Mouse (Mus musculus): ENCODE measurements around the gene Fsd1.

Fsd1 gene

DNA sequence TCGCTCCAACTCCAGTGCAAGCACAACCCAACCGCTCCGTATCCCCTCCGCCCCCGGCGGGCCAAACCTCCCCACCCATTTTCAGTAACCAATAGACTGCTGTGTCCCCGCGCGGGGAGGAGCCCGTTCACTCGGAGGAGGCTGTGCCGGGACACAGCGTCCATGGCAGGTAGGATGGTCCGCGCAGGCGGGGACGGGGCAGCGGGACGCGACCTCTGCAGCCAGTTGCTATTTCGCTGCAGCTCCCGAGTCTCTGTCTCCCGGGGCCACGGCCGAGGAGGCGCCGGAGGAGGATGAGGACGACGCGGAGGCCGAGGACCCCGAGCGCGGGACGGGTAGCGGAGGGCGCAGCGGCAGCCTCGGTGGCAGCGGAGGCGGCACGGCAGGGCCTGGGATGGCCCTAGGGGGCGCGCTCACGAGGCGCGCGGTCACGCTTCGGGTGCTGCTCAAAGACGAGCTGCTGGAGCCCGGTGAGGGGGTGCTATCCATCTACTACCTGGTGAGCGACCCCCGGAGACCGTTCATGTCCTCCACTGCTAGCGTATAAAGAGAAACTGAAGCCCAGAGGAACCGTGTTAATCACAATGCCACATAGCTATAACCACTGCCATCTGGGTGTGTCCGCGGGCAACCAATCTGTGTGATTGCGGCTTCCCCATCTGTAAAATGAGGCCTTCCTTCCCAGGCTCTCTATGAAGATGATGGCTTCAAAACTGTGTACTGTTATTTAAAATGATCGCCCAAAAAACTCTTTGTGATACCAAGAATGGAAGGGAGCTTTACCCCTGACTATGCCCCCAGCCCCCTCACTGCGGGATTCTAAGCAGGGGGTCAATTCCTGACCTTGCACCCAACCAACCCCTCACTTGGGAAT is 23.0 kb downstream of the Fsd1 start:
- peak; percentile 92 to 95 for DNase-seq (ENCODE audit: low spot score in 2 of 2)

DNA sequence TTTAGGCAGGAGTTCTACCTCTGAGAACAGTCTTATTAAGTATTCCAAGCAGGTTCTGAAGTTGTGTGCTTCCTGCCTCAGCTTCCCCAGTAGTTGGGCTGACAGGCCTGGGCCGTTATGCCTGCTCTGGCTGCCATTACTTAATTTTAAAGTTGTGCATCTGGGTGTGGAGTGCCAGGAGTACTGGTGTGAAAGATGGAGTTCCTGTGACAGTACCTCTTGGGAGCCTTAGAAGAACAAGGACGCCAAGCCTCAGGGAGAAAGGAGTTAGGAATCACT is 23.6 kb downstream of the Fsd1 start:
- no peak for DNase-seq (ENCODE audit: low spot score in 2 of 2)

DNA sequence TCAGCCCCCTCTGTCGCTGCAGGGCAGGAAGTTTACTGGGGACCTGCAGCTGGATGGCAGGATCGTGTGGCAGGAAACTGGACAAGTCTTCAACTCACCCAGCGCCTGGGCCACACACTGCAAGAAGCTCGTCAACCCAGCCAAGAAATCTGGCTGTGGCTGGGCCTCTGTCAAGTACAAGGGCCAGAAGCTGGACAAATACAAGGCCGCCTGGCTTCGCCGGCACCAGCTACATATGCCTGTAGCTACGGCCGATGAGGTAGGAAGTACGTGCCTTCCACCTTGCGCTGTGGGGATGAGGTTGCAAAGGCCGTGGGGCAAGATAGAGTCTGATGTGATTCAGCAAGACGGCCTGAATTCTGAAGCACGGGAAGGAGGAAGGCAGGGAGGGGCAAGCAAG is 23.9 kb downstream of the Fsd1 start:
- no peak for DNase-seq (ENCODE audit: low spot score in 2 of 2)

DNA sequence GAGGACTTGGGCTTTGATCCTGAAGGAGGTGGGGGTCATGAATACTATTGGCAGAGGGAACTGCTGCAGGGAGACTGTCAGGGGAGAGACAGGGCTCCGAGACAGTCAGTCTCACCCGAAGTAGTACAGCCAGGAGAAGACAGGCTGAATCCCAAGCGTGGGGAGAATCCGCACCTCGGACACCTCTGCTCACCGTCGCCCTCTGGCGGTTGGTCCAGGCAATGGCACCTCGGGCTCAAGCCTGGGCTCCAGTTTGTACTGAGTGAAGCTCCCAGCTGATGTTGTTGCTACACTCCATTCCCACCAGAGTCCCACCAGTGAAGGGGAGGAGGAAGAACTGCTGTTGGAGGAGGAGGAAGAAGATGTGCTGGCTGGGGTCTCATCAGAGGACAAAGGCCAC is 24.4 kb downstream of the Fsd1 start:
- peak in 1 of 2 experiments; percentile 63 for DNase-seq (ENCODE audit: low spot score in 2 of 2)

DNA sequence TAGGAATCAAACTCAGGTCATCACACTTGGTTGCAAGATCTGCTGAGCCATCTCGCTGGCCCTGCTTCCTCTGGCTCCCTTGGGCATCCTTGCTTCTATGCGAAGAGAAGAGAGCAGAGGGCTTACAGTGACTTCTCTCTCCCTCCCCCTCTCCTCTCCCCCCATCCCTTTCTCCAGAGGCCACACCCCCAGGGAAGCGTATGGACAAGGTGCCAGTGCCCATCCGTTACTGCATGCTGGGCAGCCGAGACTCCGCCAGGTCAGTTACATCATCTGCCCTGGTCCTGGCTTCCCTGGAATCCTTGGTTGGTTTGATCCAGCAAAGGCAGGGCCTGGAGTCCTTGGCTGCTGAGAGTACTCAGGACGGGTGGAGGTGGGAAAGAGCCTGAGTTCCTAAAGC is 25.1 kb downstream of the Fsd1 start:
- no peak for DNase-seq (ENCODE audit: low spot score in 2 of 2)

DNA sequence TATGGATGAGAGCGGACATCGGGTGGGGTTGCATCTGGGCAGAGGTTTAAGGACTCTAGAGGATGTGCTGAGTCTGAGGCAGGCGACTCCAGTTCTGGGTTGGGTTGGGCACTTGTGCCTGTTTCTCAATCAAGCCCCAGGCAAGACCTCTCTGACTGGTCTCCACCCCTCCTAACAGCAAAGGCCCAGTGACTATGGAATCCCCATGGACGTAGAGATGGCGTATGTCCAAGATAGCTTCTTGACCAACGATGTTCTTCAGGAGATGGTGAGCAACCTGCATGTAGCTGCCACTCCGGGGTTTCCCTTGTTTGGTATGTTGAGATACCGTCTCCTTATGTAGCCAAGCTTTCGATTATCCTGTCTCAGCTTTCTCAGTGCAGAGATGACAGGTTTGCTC is 29.0 kb downstream of the Fsd1 start:
- DNase-seq (ENCODE audit: low spot score in 2 of 2): no peak

DNA sequence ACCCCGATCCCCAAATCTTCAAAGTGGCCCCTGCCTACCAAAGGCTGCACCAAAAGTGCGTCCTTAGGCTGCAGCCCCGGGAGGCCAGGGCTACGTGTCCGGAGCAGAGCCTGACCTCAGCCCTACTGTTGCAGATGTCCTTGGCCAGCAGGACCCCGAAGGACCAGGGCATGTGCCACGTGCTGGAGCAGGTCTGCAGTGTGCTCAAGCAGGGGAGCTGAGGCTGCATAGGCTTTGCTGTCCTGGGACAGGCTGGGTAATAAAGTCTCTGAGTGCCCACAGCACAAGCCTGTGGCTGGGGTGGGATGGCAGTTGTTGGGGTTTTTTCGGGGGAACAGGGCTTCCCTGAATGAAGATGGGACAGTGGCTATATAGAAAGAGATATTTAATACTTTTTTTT is 30.1 kb downstream of the Fsd1 start:
- no peak for DNase-seq (ENCODE audit: low spot score in 2 of 2)

DNA sequence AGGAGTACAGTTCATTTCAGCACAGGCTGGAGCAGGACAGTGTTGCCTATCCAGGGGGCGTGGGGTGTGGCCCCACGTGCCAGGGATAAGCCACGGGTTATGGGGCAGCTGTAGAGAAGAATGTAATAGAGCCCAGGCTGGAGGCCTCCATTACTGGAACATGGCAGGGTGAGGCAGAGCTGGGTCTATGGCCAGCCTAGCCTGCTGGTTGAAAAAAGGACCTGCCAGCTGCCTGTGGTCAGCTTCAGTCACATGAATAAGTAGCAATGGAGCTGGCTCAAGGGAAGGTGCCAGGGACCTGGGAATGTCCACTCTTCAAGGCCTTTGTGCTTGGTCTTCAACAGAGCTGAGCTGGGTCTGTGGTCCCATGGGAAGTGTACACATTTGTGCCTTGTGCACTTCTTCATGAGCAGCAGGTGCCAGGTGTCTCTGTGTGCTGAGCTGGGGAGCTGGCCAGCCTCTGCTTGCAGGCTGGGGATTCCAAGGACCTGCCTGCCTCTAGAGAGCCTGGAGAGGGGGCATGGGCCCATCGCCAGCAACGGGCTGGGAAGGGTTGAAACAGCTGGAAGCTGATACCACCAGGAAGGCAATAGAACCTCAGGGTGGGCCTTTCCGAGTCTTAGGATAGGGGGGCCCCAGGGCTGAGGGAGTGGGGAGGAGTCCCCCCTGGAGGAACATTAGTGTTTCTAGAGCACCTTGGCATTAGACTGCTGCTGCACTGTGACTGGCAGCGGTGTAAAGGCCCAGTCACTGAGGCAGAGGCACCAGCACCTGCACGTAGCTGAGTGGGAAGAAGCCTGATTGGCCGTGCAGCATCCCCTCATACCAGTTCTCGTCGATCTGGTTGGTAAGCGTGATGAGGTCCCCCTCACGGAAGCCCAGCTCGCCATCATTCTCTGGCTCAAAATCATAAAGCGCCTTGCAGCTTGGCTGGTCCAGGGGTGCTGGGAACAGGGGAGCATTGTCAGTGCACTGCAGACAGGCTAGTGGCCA is 30.8 kb downstream of the Fsd1 start:
- DNase-seq (ENCODE audit: low spot score in 2 of 2): no peak

DNA sequence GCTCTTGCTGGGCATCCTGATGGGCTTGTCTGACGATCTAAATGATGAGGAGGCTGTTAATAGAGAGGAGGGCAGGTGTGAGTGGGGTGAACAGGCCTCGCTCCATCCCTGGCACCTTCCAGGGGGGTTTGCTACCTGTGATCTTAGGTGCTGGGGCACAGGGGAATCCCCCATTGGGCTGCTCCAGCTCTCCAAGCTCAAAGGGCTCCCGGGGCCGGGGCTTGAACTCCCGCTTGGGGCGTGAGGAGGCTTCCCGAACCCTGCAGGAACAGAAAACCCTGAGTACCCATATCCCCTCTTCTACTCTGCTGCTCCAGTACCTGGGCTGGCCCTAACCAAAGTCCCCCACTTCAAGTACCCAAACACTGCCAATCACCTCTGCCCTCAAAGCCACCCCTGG is 31.5 kb downstream of the Fsd1 start:
- no peak for DNase-seq (ENCODE audit: low spot score in 2 of 2)

DNA sequence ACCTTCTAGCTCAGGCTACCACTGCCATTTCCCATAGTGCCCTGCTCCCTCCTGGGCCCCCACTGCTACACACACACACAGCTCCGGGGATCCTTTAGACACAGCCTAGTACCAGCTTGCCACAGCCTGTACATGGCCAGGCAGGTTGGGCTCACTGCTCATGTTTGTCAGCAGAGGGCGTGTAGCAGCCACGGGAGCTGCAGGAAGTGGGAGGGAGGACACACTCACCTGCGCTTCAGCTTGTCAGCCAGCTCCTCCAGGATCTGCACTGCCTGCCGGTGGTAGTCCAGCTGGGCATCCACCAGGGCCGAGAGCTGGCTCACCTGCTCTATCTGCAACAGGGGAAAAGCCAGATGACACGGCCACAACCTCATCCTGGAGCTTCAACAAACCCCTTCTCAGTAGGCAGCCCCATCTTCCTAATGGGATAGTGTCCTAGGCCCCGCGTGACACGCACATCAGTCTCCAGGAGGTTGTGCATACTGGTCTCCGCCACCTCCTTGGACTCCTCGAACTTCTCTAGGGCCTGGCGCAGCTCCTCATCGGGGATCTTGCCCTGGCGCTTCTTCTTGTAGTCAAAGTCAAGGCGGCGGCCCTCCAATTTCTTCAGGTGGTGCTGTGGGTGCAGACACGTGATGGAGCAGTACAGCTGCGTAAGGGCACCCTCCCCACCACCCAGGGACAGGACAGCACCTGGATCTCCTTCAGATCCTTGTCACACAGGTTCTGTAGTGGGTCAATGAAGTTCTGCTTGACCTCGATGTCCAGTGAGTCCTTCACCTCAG is 32.2 kb downstream of the Fsd1 start:
- DNase-seq (ENCODE audit: low spot score in 2 of 2): no peak

DNA sequence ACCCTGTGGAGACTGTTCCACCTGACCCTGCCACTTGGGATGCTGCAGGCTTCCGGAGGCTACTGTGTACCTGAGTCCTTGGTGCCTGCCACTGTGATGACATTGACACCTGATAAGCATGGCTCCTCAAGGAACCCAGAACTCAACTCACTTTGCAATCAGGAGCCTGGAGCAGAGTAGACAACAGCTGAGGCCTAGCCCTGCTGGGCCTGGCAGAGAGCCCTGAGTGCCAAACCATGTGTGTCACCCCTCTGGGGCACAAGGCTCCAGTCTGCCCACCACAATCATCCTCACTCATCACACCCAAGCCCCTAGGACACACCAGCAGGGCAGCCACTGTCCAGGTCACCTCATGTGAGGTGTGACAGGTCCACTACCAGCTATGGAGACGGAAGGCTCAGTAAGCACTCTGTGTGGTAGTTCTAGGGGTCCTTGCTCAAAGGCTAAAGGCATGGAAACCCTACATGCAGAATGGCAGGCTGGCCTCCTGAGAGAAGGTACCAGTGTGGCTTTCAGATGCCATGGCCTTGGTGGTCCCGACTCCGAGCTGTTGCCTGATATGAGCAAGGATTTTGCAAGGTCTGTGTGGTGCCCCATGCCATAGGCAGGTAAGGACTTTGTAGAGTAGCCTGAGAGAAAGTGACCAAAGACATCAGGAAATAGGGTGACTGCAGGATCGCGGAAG is 34.2 kb downstream of the Fsd1 start:
- DNase-seq (ENCODE audit: low spot score in 2 of 2): no peak

DNA sequence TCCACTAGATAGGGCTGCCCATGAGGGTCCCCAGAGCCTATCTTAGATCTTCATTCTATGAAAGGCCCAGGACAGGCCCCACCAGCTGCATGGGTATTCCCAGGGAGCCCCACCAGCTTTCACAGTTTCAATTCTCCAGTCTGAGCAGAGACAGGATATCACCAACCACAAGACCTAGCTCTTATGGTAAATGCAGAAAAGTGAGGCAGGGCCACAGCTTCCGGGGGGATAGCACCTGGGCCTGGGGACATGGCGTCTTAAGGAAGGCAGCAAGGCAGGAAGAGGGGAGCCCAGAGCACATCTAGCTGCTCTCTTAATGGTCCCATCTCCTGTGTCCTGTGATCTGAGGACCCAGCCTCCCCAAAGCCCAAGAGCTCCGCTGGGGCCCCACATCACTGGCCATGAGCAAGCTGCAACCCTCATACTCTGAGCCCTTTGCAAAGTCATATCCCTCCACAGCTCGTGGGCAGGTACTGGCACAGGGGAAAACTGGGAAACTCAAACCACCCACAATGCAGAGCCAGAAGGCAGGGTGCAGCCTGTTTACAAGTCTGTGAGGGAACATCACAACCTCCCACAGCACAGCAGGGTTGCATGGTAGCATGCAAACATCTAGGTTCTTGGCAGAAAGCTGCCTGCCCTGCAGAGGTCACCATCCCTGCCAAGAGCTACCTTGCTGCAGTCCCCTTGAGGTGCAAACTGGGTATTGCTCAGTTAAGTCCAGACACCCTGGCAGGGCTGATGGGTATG is 35.0 kb downstream of the Fsd1 start:
- DNase-seq (ENCODE audit: low spot score in 2 of 2): no peak

DNA sequence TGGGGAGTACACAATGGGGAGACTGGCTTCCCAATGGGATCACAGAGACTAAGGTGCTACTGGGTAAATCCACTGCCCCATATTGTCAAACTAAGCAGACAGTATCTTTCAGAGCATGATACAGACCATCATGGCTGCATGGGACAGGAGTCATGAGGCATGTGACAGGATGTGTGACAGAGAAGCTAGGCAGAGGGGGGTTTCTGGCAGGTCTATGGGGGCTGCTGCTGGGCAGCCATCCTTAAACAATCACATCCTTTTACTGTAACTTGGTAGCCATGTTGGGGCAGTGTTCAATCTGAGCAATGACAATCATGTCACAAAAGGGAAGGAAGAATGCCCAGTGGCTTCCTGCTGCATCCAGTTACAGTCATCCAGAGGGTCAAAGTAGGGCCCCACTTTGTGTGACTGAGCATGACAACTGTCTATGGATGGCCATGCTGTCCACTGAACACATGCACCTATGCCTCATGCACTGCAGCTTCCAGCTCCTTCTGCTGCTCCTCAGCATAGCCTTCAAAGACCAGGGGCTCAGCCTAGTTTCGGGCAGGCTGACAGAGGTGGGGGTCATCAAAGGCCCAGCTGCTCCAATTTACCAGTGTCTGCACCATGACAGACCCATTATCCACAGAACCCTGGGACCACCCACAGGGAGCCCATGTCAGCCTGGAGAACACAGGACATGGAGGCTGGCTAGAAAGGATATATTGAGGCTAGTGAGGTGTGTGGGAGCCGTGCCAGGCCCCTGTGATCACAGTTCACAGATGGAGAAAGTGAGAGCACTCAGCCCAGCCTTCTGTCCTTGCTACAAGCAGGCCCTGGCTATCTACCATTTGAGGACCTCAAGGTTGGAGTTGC is 36.1 kb downstream of the Fsd1 start:
- no peak for DNase-seq (ENCODE audit: low spot score in 2 of 2)

DNA sequence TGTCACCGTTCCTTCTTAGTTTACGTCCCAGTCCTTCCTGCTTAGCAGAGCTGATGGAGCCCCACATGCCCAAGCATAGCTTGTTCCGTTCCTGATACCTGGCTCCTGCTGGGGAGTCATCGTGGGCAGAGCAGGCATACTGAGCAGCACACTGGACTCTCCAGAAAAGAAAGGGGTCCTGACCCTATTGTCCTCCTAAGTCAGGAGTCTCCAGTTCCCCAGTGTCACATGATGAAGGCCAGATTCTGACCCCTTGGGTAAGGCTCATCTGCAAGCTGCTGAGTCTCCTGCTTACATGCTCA is 36.6 kb downstream of the Fsd1 start:
- DNase-seq (ENCODE audit: low spot score in 2 of 2): no peak

DNA sequence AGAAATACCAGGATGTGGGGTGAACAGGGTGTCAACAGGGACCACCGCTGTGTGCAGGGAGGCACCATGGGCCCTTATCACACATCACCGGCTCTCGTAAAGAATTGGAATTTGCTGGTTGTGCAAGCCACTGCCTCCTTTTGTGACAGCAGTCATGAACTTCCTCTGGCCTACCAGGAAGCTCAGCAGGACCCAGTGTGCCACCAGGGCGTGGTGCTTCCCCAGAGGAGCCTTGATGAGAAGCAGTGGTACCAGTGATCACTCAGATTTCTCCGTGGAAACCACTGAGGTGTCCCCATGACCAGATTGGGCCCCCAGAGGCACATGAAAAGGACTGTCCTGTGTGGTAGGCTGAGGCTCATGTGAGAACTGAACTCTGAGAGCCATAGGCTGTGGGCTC is 37.1 kb downstream of the Fsd1 start:
- DNase-seq (ENCODE audit: low spot score in 2 of 2): peak in 1 of 2 experiments; percentile 24

DNA sequence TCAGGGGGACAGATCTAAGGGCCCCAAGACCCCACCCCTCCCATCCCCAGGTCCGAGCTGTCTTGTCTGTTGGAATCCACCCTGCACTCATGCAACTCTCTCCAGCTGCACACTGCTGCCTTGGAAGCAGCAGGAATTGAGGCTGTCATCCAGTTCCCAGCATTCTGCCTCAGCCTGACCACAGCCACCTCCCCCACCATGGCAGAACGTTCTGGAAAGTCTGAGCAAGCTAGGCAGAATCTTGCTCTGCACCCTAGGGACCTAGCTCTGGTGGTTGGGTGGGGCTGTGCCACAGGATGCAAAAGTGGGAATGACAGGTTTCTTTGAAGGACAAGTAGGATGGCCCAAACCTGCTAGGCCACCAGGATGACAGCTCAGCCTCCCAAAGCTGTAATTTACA is 38.2 kb downstream of the Fsd1 start:
- no peak for DNase-seq (ENCODE audit: low spot score in 2 of 2)

DNA sequence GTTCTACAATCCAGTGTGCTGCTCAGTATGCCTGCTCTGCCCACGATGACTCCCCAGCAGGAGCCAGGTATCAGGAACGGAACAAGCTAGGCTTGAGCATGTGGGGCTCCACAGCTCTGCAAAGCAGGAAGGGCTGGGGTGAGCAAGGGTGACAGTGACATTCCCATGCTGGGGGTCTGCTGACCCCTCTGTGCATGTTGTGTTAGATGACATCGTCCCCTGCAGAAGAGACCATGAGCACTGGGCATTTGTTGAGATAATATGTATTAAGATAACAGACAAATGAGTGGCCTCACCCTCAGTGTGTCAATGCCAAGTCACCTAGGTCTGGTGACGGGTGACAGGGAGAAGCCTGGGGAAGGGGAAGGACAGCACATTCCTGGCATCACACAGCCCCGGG is 38.6 kb downstream of the Fsd1 start:
- DNase-seq (ENCODE audit: low spot score in 2 of 2): no peak

DNA sequence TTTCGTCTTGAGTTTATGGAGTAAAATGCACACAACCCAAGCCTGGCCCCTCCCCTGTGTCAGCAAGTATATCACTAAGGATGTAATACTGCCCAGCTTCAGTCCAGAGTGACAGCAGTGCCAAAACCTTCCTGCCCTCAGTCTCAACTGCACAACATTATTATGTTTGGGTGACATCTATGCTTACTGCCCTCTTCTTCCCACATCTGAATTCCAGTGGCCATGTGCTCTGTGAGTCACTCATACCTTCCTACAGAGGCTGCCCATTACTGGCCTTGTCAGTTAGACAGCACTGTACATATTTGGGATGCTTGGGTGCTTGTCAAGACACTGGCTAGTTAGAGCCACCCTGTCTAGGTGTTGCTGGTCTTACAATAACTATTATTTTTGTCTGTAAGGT is 40.0 kb downstream of the Fsd1 start:
- no peak for DNase-seq (ENCODE audit: low spot score in 2 of 2)

DNA sequence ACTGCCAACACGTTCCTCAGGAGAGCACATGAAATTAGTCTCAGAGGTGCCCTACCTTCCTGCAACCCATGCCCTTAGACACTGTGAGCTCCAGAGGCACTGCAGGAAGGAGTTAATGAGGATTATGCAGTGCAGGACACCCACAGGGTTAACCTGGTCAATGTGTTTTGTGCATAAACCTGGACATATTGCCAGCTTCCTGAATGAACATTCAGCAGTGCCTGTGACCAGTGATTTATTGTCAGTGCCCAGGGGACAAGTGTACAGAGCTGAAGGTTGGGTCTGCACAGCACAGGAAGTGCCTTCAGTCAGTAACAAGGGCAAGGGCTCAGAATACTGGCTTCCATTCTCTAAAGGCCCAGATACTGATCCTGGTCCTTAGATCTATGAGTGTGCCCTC is 40.6 kb downstream of the Fsd1 start:
- DNase-seq (ENCODE audit: low spot score in 2 of 2): no peak

DNA sequence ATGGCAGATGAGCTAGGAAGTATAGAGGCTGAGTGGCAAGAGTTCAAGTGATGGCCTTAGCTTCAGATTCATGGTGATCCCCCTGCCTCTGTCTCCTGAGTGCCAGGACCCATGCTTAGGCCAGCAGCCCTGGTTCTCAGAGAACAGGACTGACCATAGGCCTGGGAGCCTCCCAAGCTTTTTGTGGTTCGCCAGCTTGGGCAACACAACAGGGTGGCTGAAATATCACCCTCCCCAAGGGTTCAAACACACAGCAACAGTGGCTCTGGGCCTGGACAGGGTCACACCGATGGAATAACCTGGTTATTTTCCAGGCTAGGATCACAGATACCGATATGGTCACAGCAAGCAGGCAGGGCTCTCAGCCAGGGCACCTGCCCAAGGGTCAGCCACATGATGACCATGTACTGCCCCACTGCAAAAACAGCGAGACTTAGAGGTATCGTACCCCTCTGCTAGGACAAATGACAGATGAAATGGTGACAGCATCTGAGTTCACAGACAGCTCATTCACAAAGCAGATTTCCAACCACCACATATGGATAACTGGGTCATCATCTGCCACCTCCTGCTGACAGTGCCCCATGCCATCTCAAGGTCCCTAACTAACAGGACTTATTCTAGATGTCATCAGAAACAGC is 41.6 kb downstream of the Fsd1 start:
- DNase-seq (ENCODE audit: low spot score in 2 of 2): no peak
